Mouse (Mus musculus): Measurements from ENCODE around the gene Btla.

Btla gene

DNA sequence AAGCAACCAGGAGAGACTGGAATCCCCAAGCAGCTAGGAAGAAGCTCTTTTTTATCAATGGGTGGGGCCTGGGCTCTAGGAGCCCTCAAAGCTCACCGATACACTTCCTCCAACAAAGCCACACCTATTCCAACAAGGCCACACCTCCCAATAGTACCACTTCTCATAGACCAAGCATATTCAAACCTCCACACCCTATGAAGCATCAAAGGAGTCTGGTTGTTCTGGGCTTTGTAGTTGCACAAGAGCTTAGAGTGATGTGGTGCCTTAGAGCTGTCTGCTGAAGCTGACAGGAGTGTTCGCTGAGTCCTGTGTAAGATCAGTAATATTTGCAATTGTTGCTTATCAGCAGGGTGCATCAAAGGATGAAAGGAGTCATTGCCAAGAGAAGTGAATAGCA, 37.2 kb downstream of the Btla start:
- no peak for DNase-seq

DNA sequence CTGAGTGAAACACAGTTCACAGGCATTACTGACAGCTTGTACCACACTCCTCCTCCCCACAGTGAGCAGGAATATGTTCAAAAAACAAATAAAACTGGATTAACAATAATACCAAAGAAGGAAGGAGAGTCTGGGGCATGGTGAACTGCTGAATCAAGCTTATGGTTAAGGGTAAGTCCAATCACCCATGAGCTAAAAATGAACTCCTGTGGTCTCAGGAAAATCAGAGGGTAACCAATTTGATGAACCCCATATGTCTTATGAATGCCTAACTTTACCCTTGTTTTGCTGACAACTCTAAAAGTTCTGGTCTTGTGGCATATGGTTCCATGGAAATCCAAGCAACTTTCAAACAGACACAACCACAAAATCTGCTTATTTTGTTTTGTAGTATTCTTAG, 37.9 kb downstream of the Btla start:
- DNase-seq = no peak

- no peak for DNase-seq
These were observed 45.8 kb downstream of the Btla start for GRCm38 (mm10) chr16:45269886-45270285.

DNA sequence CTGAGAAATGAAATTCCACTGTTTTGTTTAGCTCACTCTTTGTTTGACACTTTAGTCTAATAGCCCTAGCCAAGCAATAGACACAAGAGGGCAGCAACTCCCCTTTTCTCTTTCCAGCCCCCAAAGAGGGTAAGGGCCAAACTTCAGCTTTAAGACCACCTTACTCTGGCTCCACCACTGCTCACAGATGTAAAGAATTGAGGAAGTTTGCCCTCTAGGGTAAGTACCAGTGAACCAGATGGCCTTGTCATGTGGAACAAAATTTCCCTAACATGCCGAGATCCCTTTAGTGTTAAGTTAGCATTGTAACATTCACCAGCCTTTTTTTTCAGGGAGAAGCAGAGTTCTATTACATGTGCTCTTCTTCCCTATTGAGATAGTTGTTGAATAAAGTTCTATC, 59.0 kb downstream of the Btla start:
- DNase-seq = no peak

- DNase-seq = no peak
These were observed 73.7 kb downstream of the Btla start for GRCm38 (mm10) chr16:45297806-45298205.

Data from cerebellum, adult 9-10 months (tissue).